Mouse (Mus musculus): ENCODE results near the gene Mkln1. TPM values are rescaled to one million over a fixed set of nuclear protein-coding genes. Genes with fewer than 3 reads are reported as not detected.

Mkln1 gene
- total RNA-seq, 1 experiment from 2014 or later, result 209 TPM

GRCm38 (mm10) chr6:31396118-31396517 lies 2.4 kb upstream of the Mkln1 start:
- ATAC-seq (replicated peaks; ENCODE audit: insufficient number of reproducible peaks, low FRiP score, low TSS enrichment, poor library complexity, severe bottlenecking), result no peak

DNA sequence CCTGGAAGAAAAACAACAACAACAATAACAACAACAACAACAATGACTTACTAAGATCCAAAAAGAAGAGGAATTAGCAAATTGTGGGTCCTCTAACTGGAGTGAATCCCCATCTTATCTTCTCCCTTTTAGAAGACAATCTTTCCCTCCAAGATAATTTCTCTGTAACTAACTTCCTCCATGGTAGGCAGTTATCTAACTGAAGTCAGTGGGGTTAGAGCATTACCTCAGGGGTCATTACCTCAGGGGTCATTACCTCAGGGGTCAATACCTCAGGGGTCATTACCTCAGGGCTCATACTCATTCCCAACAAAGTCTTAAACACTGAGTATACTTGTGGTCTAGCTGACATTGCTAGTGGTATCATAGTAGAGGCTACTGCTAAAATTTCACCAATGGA lies 1.2 kb upstream of the Mkln1 start:
- no peak for ATAC-seq (replicated peaks; ENCODE audit: insufficient number of reproducible peaks, low FRiP score, low TSS enrichment, poor library complexity, severe bottlenecking)

DNA sequence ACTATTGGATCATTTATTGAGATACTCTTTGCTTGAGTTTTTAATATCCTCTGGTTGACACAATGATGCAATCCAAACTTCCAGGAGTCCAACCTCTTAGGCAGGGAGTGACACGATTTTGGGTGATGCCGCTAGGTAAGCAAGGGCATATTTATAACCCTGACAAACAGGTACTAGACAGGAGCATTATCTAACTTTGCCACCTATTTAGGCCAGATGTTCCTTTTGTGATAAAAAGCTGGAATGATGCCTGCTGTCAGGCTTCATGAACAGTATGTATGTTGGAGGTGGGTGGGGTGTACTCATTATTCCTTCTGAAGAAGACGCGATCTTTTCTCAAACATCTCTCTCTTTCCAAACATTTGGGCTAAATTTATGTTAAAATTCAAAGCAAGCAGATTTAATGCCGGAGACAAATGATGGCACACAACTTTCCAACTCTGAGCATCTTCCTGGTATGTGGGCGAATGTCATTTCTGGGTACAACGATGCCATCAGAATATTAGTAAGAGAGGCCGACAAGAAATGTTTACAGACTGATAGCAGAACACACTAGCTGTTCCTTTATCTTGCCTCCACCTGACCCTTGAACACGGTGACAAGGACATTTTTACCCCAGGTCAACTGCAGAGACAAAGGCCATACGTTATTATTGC lies 632 bp upstream of the Mkln1 start:
- ATAC-seq (replicated peaks; ENCODE audit: insufficient number of reproducible peaks, low FRiP score, low TSS enrichment, poor library complexity, severe bottlenecking), result no peak

- ATAC-seq (replicated peaks; ENCODE audit: insufficient number of reproducible peaks, low FRiP score, low TSS enrichment, poor library complexity, severe bottlenecking), result no peak
These were observed 643 bp downstream of the Mkln1 start for GRCm38 (mm10) chr6:31399206-31399549.

GRCm38 (mm10) chr6:31399566-31399965 lies 1.0 kb downstream of the Mkln1 start:
- ATAC-seq (replicated peaks; ENCODE audit: insufficient number of reproducible peaks, low FRiP score, low TSS enrichment, poor library complexity, severe bottlenecking), result 0 out of 2 replicates have a peak, but pooled peaks have one; percentile 48

DNA sequence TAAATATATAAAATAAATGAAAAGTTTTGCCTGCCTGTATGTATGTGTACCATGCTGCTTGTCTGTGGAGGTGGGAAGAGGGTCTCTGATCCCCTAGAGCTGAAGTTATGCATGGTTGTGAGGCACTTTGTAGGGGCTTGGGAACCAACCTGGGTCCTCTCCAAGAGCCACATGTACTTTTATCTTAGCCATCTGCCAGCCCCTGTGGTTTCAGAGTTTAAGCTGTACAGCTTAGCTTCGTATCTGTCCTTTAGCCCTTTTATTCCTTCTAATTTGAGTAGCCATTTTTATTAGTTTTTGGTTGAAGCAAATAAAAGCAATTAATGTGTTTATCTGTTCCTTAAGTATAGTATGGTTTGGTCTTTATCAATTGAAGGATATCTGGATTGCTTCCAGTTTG lies 12.5 kb downstream of the Mkln1 start:
- ATAC-seq (replicated peaks; ENCODE audit: insufficient number of reproducible peaks, low FRiP score, low TSS enrichment, poor library complexity, severe bottlenecking), result no peak

DNA sequence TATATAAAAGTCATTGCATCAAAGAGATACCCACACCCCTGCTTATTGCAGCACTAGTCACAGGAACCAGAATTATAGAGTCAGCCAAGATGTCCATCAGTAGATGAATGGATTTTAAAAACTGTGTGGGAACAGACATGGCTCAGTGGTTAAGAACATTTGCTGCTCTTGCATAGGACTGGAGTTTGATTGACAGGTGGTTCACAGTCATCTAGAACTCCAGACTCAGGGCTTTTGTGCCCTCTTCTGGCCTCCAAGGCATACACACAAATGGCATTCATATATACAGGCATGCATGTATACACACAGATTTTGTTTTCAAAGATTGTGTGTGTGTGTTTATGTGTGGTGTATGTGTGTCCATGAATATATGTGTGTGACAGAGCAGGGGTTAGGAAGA lies 14.0 kb downstream of the Mkln1 start:
- ATAC-seq (replicated peaks; ENCODE audit: insufficient number of reproducible peaks, low FRiP score, low TSS enrichment, poor library complexity, severe bottlenecking), result peak; percentile 80

- no peak for ATAC-seq (replicated peaks; ENCODE audit: insufficient number of reproducible peaks, low FRiP score, low TSS enrichment, poor library complexity, severe bottlenecking)
These were observed 15.0 kb downstream of the Mkln1 start for GRCm38 (mm10) chr6:31413556-31413955.

- no peak for ATAC-seq (replicated peaks; ENCODE audit: insufficient number of reproducible peaks, low FRiP score, low TSS enrichment, poor library complexity, severe bottlenecking)
These were observed 15.8 kb downstream of the Mkln1 start for GRCm38 (mm10) chr6:31414303-31414702.

- no peak for ATAC-seq (replicated peaks; ENCODE audit: insufficient number of reproducible peaks, low FRiP score, low TSS enrichment, poor library complexity, severe bottlenecking)
These were observed 26.9 kb downstream of the Mkln1 start for GRCm38 (mm10) chr6:31425428-31425827.

DNA sequence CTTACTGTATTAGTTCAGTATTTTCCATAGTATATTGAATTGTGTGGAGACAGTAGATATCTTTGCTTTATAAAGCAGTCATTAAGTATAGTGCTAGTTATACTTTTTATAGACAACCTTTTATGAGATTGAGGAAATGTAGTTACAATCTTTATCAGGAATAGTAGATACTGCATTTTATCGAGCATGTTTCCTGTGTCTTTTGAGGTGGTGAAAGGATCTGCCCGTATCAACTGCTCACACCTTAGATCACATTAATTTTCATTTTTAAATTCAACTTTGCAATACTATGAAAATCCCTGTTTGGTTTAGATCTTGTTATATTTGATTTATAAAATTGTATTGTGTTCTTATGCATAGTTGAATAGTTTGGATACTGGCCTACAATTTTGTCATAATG lies 38.7 kb downstream of the Mkln1 start:
- no peak for ATAC-seq (replicated peaks; ENCODE audit: insufficient number of reproducible peaks, low FRiP score, low TSS enrichment, poor library complexity, severe bottlenecking)

- ATAC-seq (replicated peaks; ENCODE audit: insufficient number of reproducible peaks, low FRiP score, low TSS enrichment, poor library complexity, severe bottlenecking), result no peak
These were observed 46.7 kb downstream of the Mkln1 start for GRCm38 (mm10) chr6:31445258-31445657.

DNA sequence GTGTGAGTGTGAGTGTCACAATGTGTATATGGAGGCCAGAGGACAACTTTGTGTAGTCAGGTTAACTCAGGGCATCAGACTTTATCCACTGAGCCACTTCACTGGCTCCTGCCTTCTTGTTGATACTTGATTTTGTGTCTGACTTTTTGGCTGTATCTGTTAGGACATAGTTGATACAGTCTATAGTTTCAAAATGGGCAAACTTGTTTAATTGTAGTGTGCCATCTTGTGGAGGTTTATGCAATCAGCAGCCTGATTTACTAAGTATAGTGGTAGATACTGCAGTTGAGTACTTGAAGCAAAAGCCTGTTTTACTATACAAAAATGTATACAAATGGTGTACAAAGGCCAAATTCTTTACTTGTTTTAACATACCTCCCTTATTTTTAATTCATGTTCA lies 55.2 kb downstream of the Mkln1 start:
- ATAC-seq (replicated peaks; ENCODE audit: insufficient number of reproducible peaks, low FRiP score, low TSS enrichment, poor library complexity, severe bottlenecking), result no peak

DNA sequence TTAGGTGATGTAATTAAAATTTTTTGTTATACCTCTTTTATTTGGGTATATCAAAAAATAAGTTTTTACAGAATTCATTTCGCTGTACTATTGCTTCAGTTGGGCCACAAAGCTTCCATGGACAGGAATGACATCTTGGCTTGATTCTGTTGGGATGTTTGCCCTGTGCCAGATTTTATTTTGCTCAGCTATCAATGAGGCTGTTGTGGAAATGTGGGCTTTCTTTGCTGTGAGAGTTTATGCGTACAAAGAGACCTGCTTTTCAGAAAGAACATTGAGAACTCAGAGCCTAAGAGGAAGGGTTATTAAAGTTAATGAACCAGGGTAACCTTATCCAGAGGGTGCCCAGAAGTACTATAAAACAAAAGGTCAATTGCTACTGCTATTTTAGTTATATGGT lies 56.8 kb downstream of the Mkln1 start:
- no peak for ATAC-seq (replicated peaks; ENCODE audit: insufficient number of reproducible peaks, low FRiP score, low TSS enrichment, poor library complexity, severe bottlenecking)

DNA sequence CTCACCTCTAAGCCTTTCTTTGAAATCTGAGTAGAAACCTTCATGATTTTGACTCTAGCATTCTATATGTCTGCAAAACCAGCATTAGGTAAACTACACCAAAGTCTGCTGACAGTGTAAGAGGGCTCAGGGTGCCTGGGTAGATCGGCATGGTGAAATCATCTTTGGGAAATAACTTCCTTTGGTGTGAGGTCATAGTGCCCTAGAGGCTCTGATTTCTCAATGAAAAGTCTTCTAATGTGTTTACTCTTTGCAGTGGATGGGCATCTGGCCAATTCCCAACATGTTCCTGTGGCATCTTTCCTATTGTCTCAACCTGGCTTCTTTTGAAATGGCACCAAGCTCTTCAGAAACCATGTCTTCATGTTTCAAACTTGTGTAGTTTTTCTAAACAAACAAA lies 58.5 kb downstream of the Mkln1 start:
- no peak for ATAC-seq (replicated peaks; ENCODE audit: insufficient number of reproducible peaks, low FRiP score, low TSS enrichment, poor library complexity, severe bottlenecking)

GRCm38 (mm10) chr6:31469431-31469830 lies 70.9 kb downstream of the Mkln1 start:
- no peak for ATAC-seq (replicated peaks; ENCODE audit: insufficient number of reproducible peaks, low FRiP score, low TSS enrichment, poor library complexity, severe bottlenecking)

DNA sequence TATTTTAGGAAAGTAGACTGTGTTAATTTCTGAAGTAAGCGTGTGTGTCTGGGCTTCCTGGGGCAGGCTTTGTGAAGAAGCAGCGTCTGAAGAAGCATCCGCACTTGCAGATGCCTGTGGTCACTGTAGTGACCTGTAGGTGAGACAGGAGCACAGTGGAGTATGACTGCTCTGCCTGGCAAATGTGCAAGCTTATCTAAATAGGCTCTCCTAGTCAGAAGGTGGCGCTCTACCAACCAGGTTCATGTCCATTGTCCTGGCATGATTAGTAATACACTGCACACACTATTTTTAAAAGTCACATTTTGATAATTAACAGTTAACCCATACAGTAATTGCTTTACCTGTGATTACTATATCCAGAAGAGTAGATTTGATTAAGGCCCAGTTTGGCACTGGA lies 79.7 kb downstream of the Mkln1 start:
- ATAC-seq (replicated peaks; ENCODE audit: insufficient number of reproducible peaks, low FRiP score, low TSS enrichment, poor library complexity, severe bottlenecking), result no peak

GRCm38 (mm10) chr6:31480008-31480407 lies 81.5 kb downstream of the Mkln1 start:
- ATAC-seq (replicated peaks; ENCODE audit: insufficient number of reproducible peaks, low FRiP score, low TSS enrichment, poor library complexity, severe bottlenecking), result no peak

DNA sequence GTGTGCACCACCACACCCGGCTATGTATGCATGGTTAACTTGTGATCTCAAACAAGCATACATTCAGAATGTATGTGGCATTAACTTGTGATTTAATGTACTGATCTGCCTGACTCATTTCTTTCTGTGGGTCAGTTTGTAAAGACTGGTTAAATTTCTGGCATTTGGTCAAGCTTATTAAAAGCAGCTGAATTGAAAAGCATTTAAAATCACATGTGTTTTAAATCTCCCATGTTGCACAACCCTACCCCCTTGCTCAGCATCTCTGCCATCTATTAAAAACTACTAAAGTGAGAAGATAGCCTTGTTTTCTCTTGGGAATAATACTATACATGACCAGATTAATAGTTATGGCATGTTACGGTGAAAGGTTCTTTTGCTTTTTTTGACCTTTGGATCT lies 88.1 kb downstream of the Mkln1 start:
- ATAC-seq (replicated peaks; ENCODE audit: insufficient number of reproducible peaks, low FRiP score, low TSS enrichment, poor library complexity, severe bottlenecking), result no peak

DNA sequence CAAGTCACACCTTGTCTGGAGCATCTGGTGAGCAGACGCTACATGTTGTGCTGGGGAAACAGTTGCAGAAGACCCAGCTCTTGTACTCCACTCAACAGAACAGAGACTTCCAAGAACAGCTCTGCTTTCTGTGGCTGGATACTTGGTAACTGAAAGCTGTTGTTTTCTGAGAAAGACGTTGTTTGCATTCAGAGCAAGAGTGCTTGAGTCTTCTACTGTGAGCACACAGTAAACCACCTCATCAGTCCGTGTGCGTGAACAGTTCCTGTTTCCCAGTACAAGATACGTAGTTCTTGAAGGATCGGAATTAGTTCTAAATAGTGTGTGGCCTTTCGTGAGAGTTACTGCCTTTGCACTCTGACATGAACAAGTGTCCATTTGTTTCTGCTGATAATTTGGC lies 91.4 kb downstream of the Mkln1 start:
- no peak for ATAC-seq (replicated peaks; ENCODE audit: insufficient number of reproducible peaks, low FRiP score, low TSS enrichment, poor library complexity, severe bottlenecking)

GRCm38 (mm10) chr6:31495122-31495731 lies 96.7 kb downstream of the Mkln1 start:
- ATAC-seq (replicated peaks; ENCODE audit: insufficient number of reproducible peaks, low FRiP score, low TSS enrichment, poor library complexity, severe bottlenecking), result no peak

All from monocyte, adult 5-6 weeks (primary cell).